Mouse (Mus musculus) WW6 (cell line): Measurements from ENCODE around the gene Btnl10.

Experiments
- DNase-seq: peaks from one replicate; pipeline ENCODE4 v3.0.0-alpha.2; 2013; ENCODE audit warnings: low read depth, low spot score

Gene Btnl10

GRCm38 (mm10) chr11:58959186-58959825 lies 41.6 kb downstream of the Btnl10 start:
- no peak for DNase-seq

GRCm38 (mm10) chr11:58959921-58960465 lies 42.3 kb downstream of the Btnl10 start:
- DNase-seq = no peak

- no peak for DNase-seq
Measured at GRCm38 (mm10) chr11:58961364-58962177, 43.9 kb downstream of the Btnl10 start.

- no peak for DNase-seq
Measured at GRCm38 (mm10) chr11:58963543-58963942, 45.8 kb downstream of the Btnl10 start.

- DNase-seq = no peak
Measured at GRCm38 (mm10) chr11:58964216-58964615, 46.5 kb downstream of the Btnl10 start.

- DNase-seq = no peak
Measured at GRCm38 (mm10) chr11:58965001-58965760, 47.5 kb downstream of the Btnl10 start.

- no peak for DNase-seq
Measured at GRCm38 (mm10) chr11:58967346-58967745, 49.6 kb downstream of the Btnl10 start.

GRCm38 (mm10) chr11:58968551-58968950 lies 50.8 kb downstream of the Btnl10 start:
- no peak for DNase-seq

- no peak for DNase-seq
Measured at GRCm38 (mm10) chr11:58969027-58969426, 51.3 kb downstream of the Btnl10 start.

GRCm38 (mm10) chr11:58969659-58970058 lies 52.0 kb downstream of the Btnl10 start:
- no peak for DNase-seq

- no peak for DNase-seq
Measured at GRCm38 (mm10) chr11:58970831-58971530, 53.3 kb downstream of the Btnl10 start.

- no peak for DNase-seq
Measured at GRCm38 (mm10) chr11:58971796-58972195, 54.1 kb downstream of the Btnl10 start.

- no peak for DNase-seq
Measured at GRCm38 (mm10) chr11:58974414-58974813, 56.7 kb downstream of the Btnl10 start.
